Mouse (Mus musculus): ENCODE results near the gene Hlf. TPM values are rescaled to one million over a fixed set of nuclear protein-coding genes. Genes with fewer than 3 reads are reported as not detected.
A peak's percentile ranks its signal among the peaks of the same experiment; 100 is the strongest.

The Hlf gene
- polyA plus RNA-seq, 1 experiment from 2014 or later, result 1.8 TPM

DNA sequence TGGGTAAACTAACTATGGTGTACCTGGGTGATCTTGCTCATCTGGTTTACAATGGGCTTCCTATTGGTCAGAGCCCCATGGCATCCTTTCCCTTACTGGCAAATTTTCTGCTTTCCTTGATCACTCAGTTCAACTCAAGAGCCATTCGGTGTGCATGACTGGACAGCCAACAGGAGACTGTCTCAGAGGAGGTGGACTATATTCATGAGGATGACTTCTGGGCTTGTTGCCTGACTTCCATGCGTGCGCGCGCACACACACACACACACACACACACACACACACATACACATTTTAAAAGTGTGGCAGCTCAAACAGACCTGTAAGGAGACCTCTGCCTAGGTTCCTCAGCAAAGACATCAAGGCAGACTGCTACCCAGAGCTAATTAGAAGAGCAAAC, 12.7 kb downstream of the Hlf start:
- no peak for DNase-seq (ENCODE audit: low spot score)
- H3K4me2 ChIP-seq (replicated peaks; ENCODE audit: low read depth, low read length), result no peak overlapping the region
- no peak overlapping the region for H3K4me3 ChIP-seq (ENCODE audit: low read depth, low read length)
- no peaks in the 10 kb centered on the region for H3K27me3 ChIP-seq (replicated peaks; ENCODE audit: insufficient read depth, low read length)
- no peak for ATAC-seq
- H3K36me3 ChIP-seq (ENCODE audit: insufficient read depth, low read length), result no peaks in the 10 kb centered on the region
- H3K9me3 ChIP-seq (ENCODE audit: low read length), result no peaks in the 10 kb centered on the region
- WGBS, result 74% methylated on average over 5 of the region's 5 CpGs
- H3K27ac ChIP-seq (ENCODE audit: low read length), result no peak overlapping the region
- H3K4me1 ChIP-seq (ENCODE audit: insufficient read depth, low read depth, low read length), result peaks cover 4% of the 10 kb centered on the region; the same call in 1 of the 2 replicates
- no peak overlapping the region for H3K9ac ChIP-seq (replicated peaks; ENCODE audit: low read depth)
- TF ChIP-seq CTCF (IDR thresholded peaks at IDR 0.05), result no peak
- no peak for TF ChIP-seq EP300 (IDR thresholded peaks at IDR 0.05)

GRCm38 (mm10) chr11:90376436-90376835, 14.3 kb downstream of the Hlf start:
- no peaks in the 10 kb centered on the region for H3K9me3 ChIP-seq (ENCODE audit: low read length)

GRCm38 (mm10) chr11:90371470-90372100, 19.1 kb downstream of the Hlf start:
- ATAC-seq, result no peak
- no peak for DNase-seq (ENCODE audit: low spot score)
- Histone ChIP-seq H3K9me3 (ENCODE audit: low read length) (no peaks in the 10 kb centered on the region), H3K36me3 (ENCODE audit: insufficient read depth, low read length) (no peaks in the 10 kb centered on the region), H3K4me3 (ENCODE audit: low read depth, low read length) (no peak overlapping the region), H3K9ac (replicated peaks; ENCODE audit: low read depth) (no peak overlapping the region), H3K4me2 (replicated peaks; ENCODE audit: low read depth, low read length) (no peak overlapping the region), H3K27me3 (replicated peaks; ENCODE audit: insufficient read depth, low read length) (no peaks in the 10 kb centered on the region), H3K27ac (ENCODE audit: low read length) (no peak overlapping the region), H3K4me1 (ENCODE audit: insufficient read depth, low read depth, low read length) (peaks cover 14% of the 10 kb centered on the region; the same call in 1 of the 2 replicates)
- 54% methylated on average over 8 of the region's 8 CpGs for WGBS
- no peak for TF ChIP-seq EP300 (IDR thresholded peaks at IDR 0.05)
- TF ChIP-seq CTCF (IDR thresholded peaks at IDR 0.05), result no peak

More at GRCm38 (mm10) chr11:90376436-90376835, 14.3 kb downstream of the Hlf start:
- no peak overlapping the region for H3K9ac ChIP-seq (replicated peaks; ENCODE audit: low read depth)
- no peaks in the 10 kb centered on the region for H3K36me3 ChIP-seq (ENCODE audit: insufficient read depth, low read length)
- H3K27me3 ChIP-seq (replicated peaks; ENCODE audit: insufficient read depth, low read length), result no peaks in the 10 kb centered on the region
- no peak overlapping the region for H3K4me3 ChIP-seq (ENCODE audit: low read depth, low read length)
- no peak for ATAC-seq
- TF ChIP-seq EP300 (IDR thresholded peaks at IDR 0.05), result no peak
- TF ChIP-seq CTCF (IDR thresholded peaks at IDR 0.05), result no peak
- no peaks in the 10 kb centered on the region; the same call in 1 of the 2 replicates for H3K4me1 ChIP-seq (ENCODE audit: insufficient read depth, low read depth, low read length)
- no peak for DNase-seq (ENCODE audit: low spot score)
- WGBS, result 90% methylated on average over 9 of the region's 9 CpGs
- H3K27ac ChIP-seq (ENCODE audit: low read length), result no peak overlapping the region
- H3K4me2 ChIP-seq (replicated peaks; ENCODE audit: low read depth, low read length), result no peak overlapping the region

- H3K4me1 ChIP-seq (ENCODE audit: insufficient read depth, low read depth, low read length), result peaks cover 14% of the 10 kb centered on the region; the same call in 1 of the 2 replicates
- H3K27ac ChIP-seq (ENCODE audit: low read length), result no peak overlapping the region
- H3K4me3 ChIP-seq (ENCODE audit: low read depth, low read length), result no peak overlapping the region
- TF ChIP-seq CTCF (IDR thresholded peaks at IDR 0.05) (no peak), EP300 (IDR thresholded peaks at IDR 0.05) (no peak)
- no peaks in the 10 kb centered on the region for H3K36me3 ChIP-seq (ENCODE audit: insufficient read depth, low read length)
- no peak for ATAC-seq
- H3K9me3 ChIP-seq (ENCODE audit: low read length), result no peaks in the 10 kb centered on the region
- no peak overlapping the region; the same call in 1 of the 2 replicates for H3K4me2 ChIP-seq (replicated peaks; ENCODE audit: low read depth, low read length)
- no peaks in the 10 kb centered on the region for H3K27me3 ChIP-seq (replicated peaks; ENCODE audit: insufficient read depth, low read length)
- DNase-seq (ENCODE audit: low spot score), result no peak
- 20% methylated on average over 11 of the region's 11 CpGs for WGBS
- H3K9ac ChIP-seq (replicated peaks; ENCODE audit: low read depth), result no peak overlapping the region
Measured at GRCm38 (mm10) chr11:90370789-90371291, 19.9 kb downstream of the Hlf start.

- no peak overlapping the region for H3K9ac ChIP-seq (replicated peaks; ENCODE audit: low read depth)
- DNase-seq (ENCODE audit: low spot score), result no peak
- 48% methylated on average over 11 of the region's 11 CpGs for WGBS
- H3K36me3 ChIP-seq (ENCODE audit: insufficient read depth, low read length), result no peaks in the 10 kb centered on the region
- TF ChIP-seq CTCF (IDR thresholded peaks at IDR 0.05), result no peak
- no peak overlapping the region for H3K4me3 ChIP-seq (ENCODE audit: low read depth, low read length)
- H3K4me2 ChIP-seq (replicated peaks; ENCODE audit: low read depth, low read length), result no peak overlapping the region
- peaks cover 14% of the 10 kb centered on the region; the same call in 1 of the 2 replicates for H3K4me1 ChIP-seq (ENCODE audit: insufficient read depth, low read depth, low read length)
- H3K27ac ChIP-seq (ENCODE audit: low read length), result no peak overlapping the region
- H3K27me3 ChIP-seq (replicated peaks; ENCODE audit: insufficient read depth, low read length), result no peaks in the 10 kb centered on the region
- ATAC-seq, result no peak
- H3K9me3 ChIP-seq (ENCODE audit: low read length), result no peaks in the 10 kb centered on the region
Measured at GRCm38 (mm10) chr11:90370367-90370766, 20.3 kb downstream of the Hlf start.

DNA sequence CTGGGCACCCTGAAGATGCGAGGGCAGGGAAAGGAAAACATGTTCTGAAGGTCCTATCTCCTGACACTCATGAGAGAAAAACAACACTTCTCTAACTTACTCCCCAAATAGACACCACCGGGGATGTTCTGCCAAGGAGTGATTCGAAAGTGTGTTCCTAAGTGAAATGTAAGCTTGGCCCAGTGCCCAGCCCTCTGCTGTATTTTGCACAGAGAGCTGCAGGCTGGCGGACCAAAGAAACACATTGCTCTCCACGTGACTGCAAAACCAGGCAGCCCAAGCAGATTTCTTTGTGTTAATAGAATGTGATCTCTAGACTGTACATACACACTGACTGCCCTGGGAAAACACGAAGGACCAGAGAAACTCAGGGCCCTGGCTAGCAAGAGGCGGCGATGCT, 21.1 kb downstream of the Hlf start:
- DNase-seq (ENCODE audit: low spot score) (peak; percentile 95), ATAC-seq (peak; percentile 86)
- Histone ChIP-seq H3K27ac (ENCODE audit: low read length) (peak overlapping the region; percentile 82), H3K9ac (replicated peaks; ENCODE audit: low read depth) (no peak overlapping the region), H3K27me3 (replicated peaks; ENCODE audit: insufficient read depth, low read length) (no peaks in the 10 kb centered on the region), H3K9me3 (ENCODE audit: low read length) (no peaks in the 10 kb centered on the region), H3K4me1 (ENCODE audit: insufficient read depth, low read depth, low read length) (peaks cover 14% of the 10 kb centered on the region; the same call in 1 of the 2 replicates), H3K36me3 (ENCODE audit: insufficient read depth, low read length) (no peaks in the 10 kb centered on the region), H3K4me2 (replicated peaks; ENCODE audit: low read depth, low read length) (peak overlapping the region; percentile 40), H3K4me3 (ENCODE audit: low read depth, low read length) (no peak overlapping the region)
- no peak for TF ChIP-seq CTCF (IDR thresholded peaks at IDR 0.05)
- TF ChIP-seq EP300 (IDR thresholded peaks at IDR 0.05), result peak; percentile 68
- WGBS, result 5% methylated on average over 8 of the region's 8 CpGs

Data from lung, postnatal 0 days (tissue).